Mouse (Mus musculus): Measurements from ENCODE around the gene Rgs21.

GRCm38 (mm10) chr1:144569905-144570304 is 2.4 kb upstream of the Rgs21 start:
- TF ChIP-seq CTCF (IDR thresholded peaks at IDR 0.05; ENCODE audit: insufficient read depth, low read depth, low read length) (no peak), POLR2A (IDR thresholded peaks at IDR 0.05; ENCODE audit: insufficient read depth, low read depth, low read length) (no peak)
